Mouse (Mus musculus): Measurements from ENCODE around the gene Pla2r1. TPM values are rescaled to one million over a fixed set of nuclear protein-coding genes. Genes with fewer than 3 reads are reported as not detected.

Pla2r1 gene
- polyA plus RNA-seq (2012; rRNA removed): 33.2 and 36.2 TPM in 2 replicates

- DNase-seq (ENCODE audit: low spot score): peak; percentile 50
These were observed at the start of gene Pla2r1 for GRCm38 (mm10) chr2:60552902-60553682. Gene Pla2r1 (minus strand): TSS chr2:60553308.

- no peak for DNase-seq (ENCODE audit: low spot score)
These were observed 48.2 kb upstream of the Pla2r1 start for GRCm38 (mm10) chr2:60601326-60601725.

GRCm38 (mm10) chr2:60600863-60601262, 47.8 kb upstream of the Pla2r1 start:
- DNase-seq (ENCODE audit: low spot score): peak; percentile 34

- no peak for DNase-seq (ENCODE audit: low spot score)
These were observed 30.3 kb upstream of the Pla2r1 start for GRCm38 (mm10) chr2:60583416-60583815.

- no peak for DNase-seq (ENCODE audit: low spot score)
These were observed 1.5 kb upstream of the Pla2r1 start for GRCm38 (mm10) chr2:60554561-60554960.

GRCm38 (mm10) chr2:60552177-60552901, 769 bp downstream of the Pla2r1 start:
- no peak for DNase-seq (ENCODE audit: low spot score)

- DNase-seq (ENCODE audit: low spot score): no peak
These were observed 1.4 kb downstream of the Pla2r1 start for GRCm38 (mm10) chr2:60551673-60552072.

- no peak for DNase-seq (ENCODE audit: low spot score)
These were observed 2.6 kb downstream of the Pla2r1 start for GRCm38 (mm10) chr2:60550521-60550920.

GRCm38 (mm10) chr2:60549851-60550250, 3.3 kb downstream of the Pla2r1 start:
- DNase-seq (ENCODE audit: low spot score): no peak

- no peak for DNase-seq (ENCODE audit: low spot score)
These were observed 7.0 kb downstream of the Pla2r1 start for GRCm38 (mm10) chr2:60546082-60546481.

- DNase-seq (ENCODE audit: low spot score): no peak
These were observed 9.1 kb downstream of the Pla2r1 start for GRCm38 (mm10) chr2:60544006-60544405.

- no peak for DNase-seq (ENCODE audit: low spot score)
These were observed 11.4 kb downstream of the Pla2r1 start for GRCm38 (mm10) chr2:60541745-60542144.

- no peak for DNase-seq (ENCODE audit: low spot score)
These were observed 12.8 kb downstream of the Pla2r1 start for GRCm38 (mm10) chr2:60540346-60540745.

GRCm38 (mm10) chr2:60538710-60539109, 14.4 kb downstream of the Pla2r1 start:
- no peak for DNase-seq (ENCODE audit: low spot score)

GRCm38 (mm10) chr2:60538274-60538673, 14.8 kb downstream of the Pla2r1 start:
- DNase-seq (ENCODE audit: low spot score): no peak

- DNase-seq (ENCODE audit: low spot score): no peak
These were observed 18.4 kb downstream of the Pla2r1 start for GRCm38 (mm10) chr2:60534755-60535154.

GRCm38 (mm10) chr2:60533026-60533425, 20.1 kb downstream of the Pla2r1 start:
- DNase-seq (ENCODE audit: low spot score): no peak

GRCm38 (mm10) chr2:60532495-60532894, 20.6 kb downstream of the Pla2r1 start:
- no peak for DNase-seq (ENCODE audit: low spot score)

GRCm38 (mm10) chr2:60515817-60516216, 37.3 kb downstream of the Pla2r1 start:
- no peak for DNase-seq (ENCODE audit: low spot score)

- DNase-seq (ENCODE audit: low spot score): no peak
These were observed 38.2 kb downstream of the Pla2r1 start for GRCm38 (mm10) chr2:60514863-60515262.

- no peak for DNase-seq (ENCODE audit: low spot score)
These were observed 42.4 kb downstream of the Pla2r1 start for GRCm38 (mm10) chr2:60510718-60511117.

- no peak for DNase-seq (ENCODE audit: low spot score)
These were observed 48.0 kb downstream of the Pla2r1 start for GRCm38 (mm10) chr2:60505145-60505544.

- DNase-seq (ENCODE audit: low spot score): no peak
These were observed 48.4 kb downstream of the Pla2r1 start for GRCm38 (mm10) chr2:60504718-60505117.
